Mouse (Mus musculus) cortical plate, adult 2 months (tissue): ENCODE data around the gene Gna14.

Experiments used
- CTCF ChIP-seq: fragments of 200-500 bp; IDR thresholded peaks from 2 replicates; pipeline ENCODE4 v1.5.1; 2011; ENCODE audit warnings: mild to moderate bottlenecking, control low read depth, low read length; ENCODE audit not compliant: insufficient read depth; ENCODE audit errors: extremely low read depth
- POLR2A ChIP-seq: fragments of 200-500 bp; IDR thresholded peaks from 2 replicates; pipeline ENCODE4 v1.6.1; 2011; ENCODE audit warnings: mild to moderate bottlenecking, low read length, control low read depth; ENCODE audit not compliant: insufficient read depth; ENCODE audit errors: extremely low read depth

DNA sequence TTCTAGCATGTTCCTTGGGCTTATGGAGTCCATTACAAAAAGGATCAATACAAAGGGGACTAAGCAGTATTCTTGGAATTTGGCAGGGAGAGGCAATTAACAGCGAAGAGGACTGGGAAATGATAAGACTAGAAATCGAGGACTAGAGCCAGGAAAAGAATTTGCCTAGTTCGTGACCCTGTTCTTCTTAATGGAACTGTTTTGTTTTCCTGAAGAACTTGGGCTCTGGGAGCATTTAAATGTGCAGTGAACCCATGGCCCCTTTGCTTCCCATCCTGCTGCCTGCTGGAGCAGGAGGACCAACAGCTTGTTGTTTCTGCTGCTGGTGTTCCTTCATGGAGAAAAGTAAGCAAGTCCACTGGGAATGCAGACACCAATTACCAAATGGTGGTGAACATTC lies 15.3 kb downstream of the Gna14 start:
- TF ChIP-seq POLR2A (no peak), CTCF (no peak)
